Mouse (Mus musculus) intestine, embryonic 16.5 days (tissue): ENCODE measurements around the gene Dctn1. TPM values are rescaled to one million over a fixed set of nuclear protein-coding genes. Genes with fewer than 3 reads are reported as not detected.

Experiments used
- ATAC-seq: fragments of 200-750 bp; cut with Nextera tagmentation; 2 replicates; pipeline ENCODE4 v1.8.0; 2017; ENCODE audit warnings: moderate TSS enrichment, moderate library complexity
- H3K27ac ChIP-seq: fragments of 300-500 bp; sonication (generic); 2 replicates; pipeline ENCODE4 v1.5.1; 2014; ENCODE audit warnings: mild to moderate bottlenecking, low read length
- H3K27me3 ChIP-seq: fragments of 300-500 bp; sonication (generic); replicated peaks from 2 replicates; pipeline ENCODE4 v1.6.1; 2014; ENCODE audit warnings: low read length, control low read depth, mixed read lengths; ENCODE audit not compliant: control insufficient read depth, insufficient read depth
- H3K36me3 ChIP-seq: fragments of 300-500 bp; sonication (generic); 2 replicates; pipeline ENCODE4 v1.6.1; 2014; ENCODE audit warnings: low read length, control low read depth; ENCODE audit not compliant: control insufficient read depth, insufficient read depth
- H3K4me1 ChIP-seq: fragments of 300-500 bp; sonication (generic); 2 replicates; pipeline ENCODE4 v1.6.1; 2014; ENCODE audit warnings: low read length, control low read depth, mixed read lengths; ENCODE audit not compliant: control insufficient read depth, insufficient read depth
- H3K4me2 ChIP-seq: fragments of 300-500 bp; sonication (generic); 2 replicates; pipeline ENCODE4 v1.6.1; 2014; ENCODE audit warnings: low read depth, low read length, control low read depth
- H3K4me3 ChIP-seq: fragments of 300-500 bp; sonication (generic); 2 replicates; pipeline ENCODE4 v1.5.1; 2014; ENCODE audit warnings: mild to moderate bottlenecking, low read length
- H3K9ac ChIP-seq: fragments of 300-500 bp; sonication (generic); 2 replicates; pipeline ENCODE4 v1.6.1; 2014; ENCODE audit warnings: low read depth, low read length
- H3K9me3 ChIP-seq: fragments of 300-500 bp; sonication (generic); 2 replicates; pipeline ENCODE4 v1.6.1; 2016; ENCODE audit warnings: low read length, control low read depth; ENCODE audit not compliant: control insufficient read depth
- WGBS: fragments of 180-500 bp; shearing (Covaris S2); extraction: QIAGEN DNeasy Blood & Tissue Kit; methylation state at CpG from one replicate; pipeline ENCODE4 v1.1.7; 2014; 5-methylcytosine and 5-hydroxymethylcytosine counted together
- polyA plus RNA-seq: library from polyadenylated mRNA; unstranded; fragments of >200 nt; fragmentation: Nextera tagmentation; extraction: Ambion mirVana; gene quantifications from 2 replicates; pipeline ENCODE4 v1.2.1, GENCODE M21; 2015

The Dctn1 gene
- polyA plus RNA-seq, 1 experiment from 2014 or later, result 73.5 TPM

DNA sequence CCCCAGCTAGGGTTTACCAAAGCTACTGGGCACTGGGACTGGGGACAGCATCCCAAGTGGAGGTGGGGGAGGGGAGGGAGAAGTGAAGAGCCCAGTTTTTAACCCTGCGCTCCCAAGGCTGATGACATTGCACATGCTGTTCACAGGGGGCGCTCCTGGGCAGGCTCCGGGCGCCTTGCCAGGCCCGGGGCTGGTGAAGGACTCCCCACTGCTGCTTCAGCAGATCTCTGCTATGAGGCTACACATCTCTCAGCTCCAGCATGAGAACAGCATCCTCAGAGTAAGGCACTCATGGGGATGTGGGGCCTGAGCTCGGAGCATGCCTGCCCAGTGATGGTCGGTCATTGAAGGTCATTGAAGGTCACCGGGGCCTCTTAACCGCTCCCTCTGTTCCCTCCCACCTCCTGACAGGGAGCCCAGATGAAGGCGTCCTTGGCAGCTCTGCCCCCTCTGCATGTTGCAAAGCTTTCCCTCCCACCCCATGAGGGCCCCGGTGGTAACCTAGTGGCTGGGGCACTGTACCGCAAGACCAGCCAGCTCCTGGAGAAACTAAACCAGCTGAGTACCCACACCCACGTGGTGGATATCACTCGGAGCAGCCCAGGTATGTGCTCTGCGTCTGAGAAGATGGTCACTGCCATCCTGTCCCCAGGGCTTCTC, 31.8 kb downstream of the Dctn1 start:
- Histone ChIP-seq H3K9ac (no peak overlapping the region), H3K4me1 (no peaks in the 10 kb centered on the region), H3K27me3 (no peaks in the 10 kb centered on the region), H3K4me3 (no peak overlapping the region), H3K27ac (no peak overlapping the region), H3K4me2 (no peak overlapping the region), H3K36me3 (peaks cover 28% of the 10 kb centered on the region), H3K9me3 (no peaks in the 10 kb centered on the region)
- ATAC-seq, result no peak
- 51% methylated on average over 15 of the region's 15 CpGs for WGBS

- Histone ChIP-seq H3K4me1 (peaks cover 4% of the 10 kb centered on the region; the same call in 1 of the 2 replicates), H3K27me3 (no peaks in the 10 kb centered on the region), H3K27ac (no peak overlapping the region), H3K36me3 (peaks cover 6% of the 10 kb centered on the region; the same call in 1 of the 2 replicates), H3K4me2 (no peak overlapping the region), H3K4me3 (no peak overlapping the region), H3K9ac (no peak overlapping the region), H3K9me3 (no peaks in the 10 kb centered on the region)
- WGBS, result 83% methylated on average over 4 of the region's 4 CpGs
- no peak for ATAC-seq
These were observed 37.6 kb downstream of the Dctn1 start for GRCm38 (mm10) chr6:83203320-83203719.

- Histone ChIP-seq H3K4me2 (no peak overlapping the region), H3K36me3 (no peaks in the 10 kb centered on the region), H3K27me3 (no peaks in the 10 kb centered on the region), H3K9ac (no peak overlapping the region), H3K4me3 (no peak overlapping the region), H3K9me3 (no peaks in the 10 kb centered on the region), H3K4me1 (peaks cover 4% of the 10 kb centered on the region; the same call in 1 of the 2 replicates), H3K27ac (no peak overlapping the region)
- WGBS, result 93% methylated on average over 3 of the region's 3 CpGs
- ATAC-seq, result no peak
These were observed 40.1 kb downstream of the Dctn1 start for GRCm38 (mm10) chr6:83205851-83206250.

GRCm38 (mm10) chr6:83206321-83206720, 40.6 kb downstream of the Dctn1 start:
- Histone ChIP-seq H3K4me3 (no peak overlapping the region), H3K9ac (no peak overlapping the region), H3K9me3 (no peaks in the 10 kb centered on the region), H3K27me3 (no peaks in the 10 kb centered on the region), H3K4me1 (peaks cover 4% of the 10 kb centered on the region; the same call in 1 of the 2 replicates), H3K36me3 (no peaks in the 10 kb centered on the region), H3K4me2 (no peak overlapping the region), H3K27ac (no peak overlapping the region)
- no peak for ATAC-seq
- 59% methylated on average over 11 of the region's 11 CpGs for WGBS

DNA sequence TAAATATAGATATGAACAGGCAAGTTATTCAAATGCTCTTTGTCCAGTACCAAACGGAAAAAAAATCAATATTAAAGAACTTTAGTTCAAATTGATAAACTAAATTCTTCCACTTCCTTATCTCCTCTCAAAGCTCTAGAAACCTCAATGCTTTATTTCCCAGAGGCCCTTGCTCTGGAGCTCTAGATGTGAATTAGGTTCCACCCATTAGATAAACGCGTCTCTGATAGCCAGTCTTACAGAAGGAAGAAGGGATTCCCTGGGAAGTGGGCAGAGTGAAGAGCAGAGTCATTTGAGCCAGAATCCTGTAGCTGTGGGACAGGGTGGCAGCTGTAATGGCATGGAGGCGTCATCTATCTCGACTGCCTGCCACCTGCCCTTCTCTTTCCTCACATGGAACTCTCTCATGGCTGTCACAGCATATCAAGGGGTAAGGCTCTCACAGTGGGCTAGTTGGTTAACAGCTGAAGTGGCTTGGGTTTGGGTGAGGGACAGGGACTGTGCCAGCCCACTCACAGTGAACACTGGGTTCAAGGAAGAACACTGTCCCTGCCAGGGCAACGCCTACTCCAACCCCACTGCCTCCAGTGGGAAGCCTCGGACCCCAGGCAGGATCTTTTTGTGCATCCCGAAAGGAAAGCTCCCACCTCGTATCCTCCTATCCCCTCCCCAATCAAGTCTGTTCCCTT, 41.8 kb downstream of the Dctn1 start:
- Histone ChIP-seq H3K4me1 (peaks cover 4% of the 10 kb centered on the region; the same call in 1 of the 2 replicates), H3K9me3 (no peaks in the 10 kb centered on the region), H3K4me2 (peak overlapping the region; percentile 32), H3K36me3 (no peaks in the 10 kb centered on the region), H3K27me3 (no peaks in the 10 kb centered on the region), H3K9ac (peak overlapping the region; percentile 27; the same call in 1 of the 2 replicates), H3K27ac (peak overlapping the region; percentile 89), H3K4me3 (no peak overlapping the region; the same call in 1 of the 2 replicates)
- peak; percentile 73 for ATAC-seq
- WGBS, result 53% methylated on average over 9 of the region's 9 CpGs

DNA sequence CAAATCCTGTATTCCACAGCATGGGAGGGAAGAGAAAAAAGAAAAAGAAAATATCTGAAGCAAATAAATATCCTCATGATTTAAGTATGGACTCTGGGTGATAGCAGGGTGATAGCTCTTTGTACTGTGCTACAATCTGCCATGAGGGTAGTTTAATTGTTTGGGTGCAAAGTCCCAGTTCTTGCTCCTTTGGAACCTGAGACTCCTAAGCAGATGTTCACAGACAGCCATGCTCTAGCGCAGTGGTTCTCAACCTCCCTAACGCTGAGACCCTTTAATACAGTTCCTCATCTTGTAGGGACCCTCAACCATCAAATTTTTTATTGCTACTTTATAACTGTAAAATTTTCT, 42.3 kb downstream of the Dctn1 start:
- Histone ChIP-seq H3K9ac (peak overlapping the region; percentile 27; the same call in 1 of the 2 replicates), H3K4me3 (no peak overlapping the region), H3K4me2 (peak overlapping the region; percentile 32; the same call in 1 of the 2 replicates), H3K36me3 (no peaks in the 10 kb centered on the region), H3K27ac (peak overlapping the region; percentile 89), H3K4me1 (peaks cover 4% of the 10 kb centered on the region; the same call in 1 of the 2 replicates), H3K9me3 (no peaks in the 10 kb centered on the region), H3K27me3 (no peaks in the 10 kb centered on the region)
- WGBS, result 55% methylated on average over 2 of the region's 2 CpGs
- ATAC-seq, result peak; percentile 88

DNA sequence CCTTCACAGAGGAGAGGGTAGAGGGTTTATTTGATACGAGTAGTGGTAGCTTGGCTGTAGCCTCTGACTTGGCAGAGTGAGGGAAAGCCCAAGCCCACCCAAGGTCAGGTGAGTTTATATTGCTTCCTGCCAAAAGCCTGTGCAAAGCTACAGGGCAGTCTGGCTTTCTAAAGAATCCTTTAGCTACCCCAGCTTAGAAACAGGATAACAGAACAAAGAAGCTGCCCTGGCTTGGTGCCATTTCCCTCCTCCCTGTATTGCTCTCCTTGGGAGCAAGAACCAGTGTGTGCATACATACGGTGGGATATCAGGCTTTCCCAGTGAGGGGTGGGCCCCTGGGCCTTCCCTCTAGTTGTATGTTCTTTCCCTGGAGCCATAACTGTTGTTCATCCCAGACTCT, 44.8 kb downstream of the Dctn1 start:
- ATAC-seq, result no peak
- no peaks in the 10 kb centered on the region for H3K36me3 ChIP-seq
- H3K9ac ChIP-seq, result no peak overlapping the region
- H3K4me3 ChIP-seq, result no peak overlapping the region
- no peak overlapping the region for H3K27ac ChIP-seq
- no peaks in the 10 kb centered on the region for H3K27me3 ChIP-seq
- no peaks in the 10 kb centered on the region for H3K9me3 ChIP-seq
- H3K4me1 ChIP-seq, result peaks cover 4% of the 10 kb centered on the region; the same call in 1 of the 2 replicates
- no peak overlapping the region for H3K4me2 ChIP-seq
- WGBS, result 30% methylated on average over 2 of the region's 2 CpGs

GRCm38 (mm10) chr6:83211526-83211925, 45.8 kb downstream of the Dctn1 start:
- Histone ChIP-seq H3K4me1 (peaks cover 4% of the 10 kb centered on the region; the same call in 1 of the 2 replicates), H3K27me3 (no peaks in the 10 kb centered on the region), H3K4me3 (no peak overlapping the region), H3K4me2 (no peak overlapping the region), H3K27ac (no peak overlapping the region), H3K36me3 (no peaks in the 10 kb centered on the region), H3K9ac (no peak overlapping the region), H3K9me3 (no peaks in the 10 kb centered on the region)
- WGBS, result 29% methylated on average over 5 of the region's 5 CpGs
- ATAC-seq, result no peak

DNA sequence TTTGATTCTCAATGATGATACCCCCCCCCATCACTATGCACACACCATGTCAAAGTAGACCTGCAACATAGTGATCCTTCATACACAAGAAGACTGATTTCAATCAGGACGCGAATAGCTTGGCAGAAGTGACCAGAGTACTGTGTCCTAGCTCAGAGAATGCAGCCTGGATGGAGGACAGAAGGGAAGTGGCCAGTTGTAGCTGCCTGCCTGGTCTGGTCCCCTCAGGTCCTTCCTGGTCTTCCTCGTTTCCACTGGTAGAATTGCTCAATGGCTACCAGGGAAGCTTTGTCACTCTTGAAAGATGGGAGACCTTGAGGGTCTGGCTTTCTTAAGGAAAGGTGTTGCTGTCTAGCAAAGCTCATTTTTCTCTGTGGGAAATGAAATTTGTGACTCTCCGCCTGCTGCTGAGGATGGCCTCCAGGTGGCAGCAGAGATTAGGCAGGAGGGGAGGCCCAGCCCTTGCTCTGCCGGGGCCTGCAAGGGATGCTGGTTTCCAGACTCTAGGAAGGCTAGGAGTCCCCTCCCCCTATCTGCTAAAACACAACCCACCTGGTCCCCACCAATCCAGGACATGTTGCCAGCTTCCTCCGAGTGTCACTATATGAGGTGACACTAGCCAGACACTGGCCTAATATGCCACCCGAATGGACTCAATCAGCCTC, 49.4 kb downstream of the Dctn1 start:
- no peak overlapping the region for H3K27ac ChIP-seq
- H3K36me3 ChIP-seq, result no peaks in the 10 kb centered on the region
- no peaks in the 10 kb centered on the region for H3K9me3 ChIP-seq
- H3K9ac ChIP-seq, result no peak overlapping the region
- H3K4me1 ChIP-seq, result no peaks in the 10 kb centered on the region
- H3K4me2 ChIP-seq, result no peak overlapping the region
- no peaks in the 10 kb centered on the region for H3K27me3 ChIP-seq
- no peak overlapping the region for H3K4me3 ChIP-seq
- peak; percentile 72 for ATAC-seq
- WGBS, result 13% methylated on average over 7 of the region's 7 CpGs
